Mouse (Mus musculus): ENCODE results near the gene Ryr3.

DNA sequence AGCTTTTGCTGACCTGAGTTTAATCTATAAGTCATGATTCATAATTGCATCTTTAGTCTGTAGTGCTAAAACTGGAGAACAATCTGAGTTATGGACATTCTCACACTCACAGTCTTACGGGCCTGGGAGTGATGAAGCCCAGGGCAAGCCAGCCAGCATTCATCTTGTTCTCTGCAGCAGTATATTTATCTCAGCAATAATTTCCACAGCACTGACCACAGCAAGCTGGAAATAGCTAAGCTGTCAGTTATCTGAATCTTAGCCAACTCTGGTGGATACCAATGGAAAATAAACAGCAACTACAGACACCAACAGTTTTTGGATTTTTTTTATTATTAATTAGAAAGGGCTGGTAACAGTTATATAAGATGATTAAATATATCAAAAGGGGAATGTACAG lies 335.5 kb downstream of the Ryr3 start:
- no peak for TF ChIP-seq CHD2 (IDR thresholded peaks at IDR 0.05; ENCODE audit: low read depth, low read length)
- no peak for TF ChIP-seq HCFC1 (IDR thresholded peaks at IDR 0.05; ENCODE audit: borderline replicate concordance, insufficient read depth, low read length)
- TF ChIP-seq ZC3H11A (IDR thresholded peaks at IDR 0.05; ENCODE audit: borderline replicate concordance, low read depth, low read length): no peak
- no peak for TF ChIP-seq ZNF384 (IDR thresholded peaks at IDR 0.05; ENCODE audit: low read depth, low read length)
